Mouse (Mus musculus) activated CD4-positive, CD25-positive, alpha-beta regulatory T cell, adult 4 months (primary cell): ENCODE results near the gene Olfr788. TPM values are rescaled to one million over a fixed set of nuclear protein-coding genes. Genes with fewer than 3 reads are reported as not detected.

Experiments used
- ATAC-seq: one replicate; pipeline ENCODE4 v1.8.0; 2017
- polyA plus RNA-seq, 2 experiments: library from polyadenylated mRNA; unstranded; fragments of 100-300 nt; shearing (Covaris generic); gene quantifications; one replicate each; pipeline ENCODE4 v1.2.1; 2017

The Olfr788 gene
- polyA plus RNA-seq = not detected

- ATAC-seq = no peak
These were observed at the start of gene Olfr788 for GRCm38 (mm10) chr10:129470698-129471097. Olfr788 (plus strand) TSS chr10:129470998.

- no peak for ATAC-seq
These were observed 43.8 kb upstream of the Olfr788 start, which contains the start of gene Olfr786 for GRCm38 (mm10) chr10:129427006-129427405. Olfr786 (plus strand) TSS chr10:129427306.

- ATAC-seq = no peak
These were observed 9.2 kb upstream of the Olfr788 start, which contains the start of gene Olfr787 for GRCm38 (mm10) chr10:129461562-129461961. Olfr787 (plus strand) TSS chr10:129461862.

- ATAC-seq = no peak
These were observed 2.5 kb downstream of the Olfr788 start for GRCm38 (mm10) chr10:129473256-129473655.

GRCm38 (mm10) chr10:129473723-129474122 lies 2.9 kb downstream of the Olfr788 start:
- no peak for ATAC-seq

- ATAC-seq = no peak
These were observed 13.7 kb downstream of the Olfr788 start, which contains the start of gene Olfr789 for GRCm38 (mm10) chr10:129484452-129484851. Olfr789 (plus strand) TSS chr10:129484752.

GRCm38 (mm10) chr10:129490101-129490500 lies 19.3 kb downstream of the Olfr788 start:
- ATAC-seq = no peak

GRCm38 (mm10) chr10:129498192-129498591 lies 27.4 kb downstream of the Olfr788 start, which contains the start of gene Olfr790:
Olfr790 (plus strand) TSS chr10:129498492.
- ATAC-seq = no peak

GRCm38 (mm10) chr10:129521492-129521891 lies 50.7 kb downstream of the Olfr788 start, which contains the start of gene Olfr791:
Olfr791 (plus strand) TSS chr10:129521792.
- no peak for ATAC-seq

Other genes starting within 250 kb of the Olfr788 start
- not detected for gene Olfr774, start 234.8 kb upstream of the Olfr788 start, polyA plus RNA-seq
- not detected for gene Olfr775, start 222.6 kb upstream of the Olfr788 start, polyA plus RNA-seq
- not detected for gene Olfr776, start 211.9 kb upstream of the Olfr788 start, polyA plus RNA-seq
- not detected for gene Olfr777, start 199.5 kb upstream of the Olfr788 start, polyA plus RNA-seq
- gene Olfr780, start 152.9 kb upstream of the Olfr788 start, polyA plus RNA-seq = under 1 TPM in 1 of 2 experiments, not detected in 1; 0.33 TPM
- gene Olfr781, start 142.1 kb upstream of the Olfr788 start, polyA plus RNA-seq = not detected
- not detected for gene Olfr782, start 122.1 kb upstream of the Olfr788 start, polyA plus RNA-seq
- not detected for gene Olfr784, start 86.9 kb upstream of the Olfr788 start, polyA plus RNA-seq
- gene Olfr785, start 65.6 kb upstream of the Olfr788 start, polyA plus RNA-seq = not detected
- not detected for gene Olfr786, start 43.7 kb upstream of the Olfr788 start, polyA plus RNA-seq
- gene Olfr787, start 9.1 kb upstream of the Olfr788 start, polyA plus RNA-seq = under 1 TPM in 1 of 2 experiments, not detected in 1; 0.33 TPM
- gene Olfr789, start 13.8 kb downstream of the Olfr788 start, polyA plus RNA-seq = not detected
- gene Olfr790, start 27.5 kb downstream of the Olfr788 start, polyA plus RNA-seq = not detected
- gene Olfr791, start 50.8 kb downstream of the Olfr788 start, polyA plus RNA-seq = not detected
- gene Olfr792, start 68.2 kb downstream of the Olfr788 start, polyA plus RNA-seq = not detected
- gene Olfr794, start 96.7 kb downstream of the Olfr788 start, polyA plus RNA-seq = not detected
- not detected for gene Olfr796, start 141.6 kb downstream of the Olfr788 start, polyA plus RNA-seq
- gene Olfr798, start 156.9 kb downstream of the Olfr788 start, polyA plus RNA-seq = under 1 TPM in 1 of 2 experiments, not detected in 1; 0.61 TPM
- not detected for gene Olfr799, start 166.5 kb downstream of the Olfr788 start, polyA plus RNA-seq
- not detected for gene Olfr800, start 186.7 kb downstream of the Olfr788 start, polyA plus RNA-seq
- gene Olfr801, start 202.9 kb downstream of the Olfr788 start, polyA plus RNA-seq = not detected
- gene Olfr802, start 217.2 kb downstream of the Olfr788 start, polyA plus RNA-seq = not detected
- not detected for gene Olfr803, start 223.3 kb downstream of the Olfr788 start, polyA plus RNA-seq
- not detected for gene Olfr804, start 232.2 kb downstream of the Olfr788 start, polyA plus RNA-seq